Mouse (Mus musculus): Measurements from ENCODE around the gene Gm20425.

DNA sequence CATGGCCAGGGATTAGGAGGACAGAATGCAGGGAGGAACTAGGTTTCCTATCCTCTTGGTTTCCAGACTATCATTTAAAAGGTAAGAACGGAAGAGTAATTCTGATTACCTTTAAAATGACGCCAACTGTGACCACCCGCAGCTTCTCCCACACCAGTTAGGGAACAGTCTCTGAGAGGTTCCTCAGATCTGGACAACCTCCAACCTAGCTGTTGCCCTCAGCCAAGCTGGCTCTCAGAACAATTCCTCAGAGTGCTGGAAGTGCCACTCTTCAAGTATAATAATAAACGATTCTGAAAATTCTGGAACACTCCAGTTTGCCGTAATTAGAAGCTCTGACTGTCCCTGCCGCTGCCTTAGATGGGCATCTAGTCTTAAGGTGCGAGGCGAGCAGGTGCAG is 44.2 kb downstream of the Gm20425 start:
- no peak for TF ChIP-seq POLR2A (IDR thresholded peaks at IDR 0.05; ENCODE audit: borderline replicate concordance, control insufficient read depth, low read depth, low read length)
- no peak for TF ChIP-seq CTCF (IDR thresholded peaks at IDR 0.05; ENCODE audit: control insufficient read depth, insufficient read depth, low read length)

Measured in bone marrow, adult 2 months (tissue).